Comparison of ENCODE assay signal across 27 mouse cellular contexts in the genomic region with DNA sequence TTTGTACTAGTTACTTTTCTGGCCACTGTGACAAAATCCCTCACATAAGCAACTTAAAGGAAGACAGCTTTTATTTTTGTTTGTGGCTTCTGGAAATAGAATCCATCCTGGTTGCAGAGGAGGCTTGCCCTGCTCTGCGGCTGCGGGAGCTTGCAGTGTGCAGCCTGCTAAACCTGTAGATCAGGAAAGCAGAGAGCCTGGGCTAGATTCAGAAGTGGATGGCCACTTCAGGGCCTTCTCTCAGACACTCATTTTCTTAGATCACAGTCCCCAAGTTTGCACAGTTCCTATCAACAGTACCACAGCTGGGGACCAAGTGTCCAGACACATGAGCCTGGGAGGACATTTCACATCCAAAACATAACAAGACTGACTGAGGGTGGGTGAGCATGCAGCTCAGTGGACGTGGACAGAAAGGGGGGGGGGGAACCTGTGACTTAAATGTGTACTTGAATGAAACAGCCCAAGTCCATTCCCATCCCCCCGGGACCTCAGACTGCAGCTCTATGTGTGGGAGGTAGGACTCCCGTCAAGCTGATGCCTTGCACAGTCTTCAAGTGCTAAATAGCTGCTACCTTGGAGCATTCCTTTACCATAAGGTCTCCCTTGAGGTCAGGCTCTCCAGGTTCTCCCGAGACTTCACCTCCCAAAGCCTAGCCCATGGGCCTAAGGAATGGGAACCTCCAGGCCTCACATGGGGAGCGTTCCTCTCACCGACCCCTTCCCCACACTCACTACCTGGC.
DNase-seq lines count a peak whose midpoint lies in the region; ATAC-seq lines count a peak whose summit lies in the region.
"Had no signal": no experiment of that assay in that cellular context is flagged by ENCODE, and none has a peak within 500 bp of the region (broad histone marks: within the 10 kb centered on the region; RNA-seq: fewer than 3 reads in every experiment).

No protein-coding gene starts in this region.

- ATAC-seq in kidney, embryonic 14.5 days (ENCODE audit: low FRiP score, low TSS enrichment): peak; percentile 49; the same call in 1 of the 2 replicates
- ATAC-seq in lung, embryonic 16.5 days (ENCODE audit: low read depth): peak; percentile 80
- no peak for ATAC-seq in embryonic facial prominence, embryonic 11.5 days (replicated peaks; ENCODE audit: insufficient number of reproducible peaks, low FRiP score, low TSS enrichment, low read depth)
- ATAC-seq: forebrain, embryonic 16.5 days had no signal

- no peak overlapping the region for H3K27ac ChIP-seq in kidney, embryonic 14.5 days (ENCODE audit: low read depth, low read length)
- peak overlapping the region; percentile 66 for H3K27ac ChIP-seq in lung, embryonic 16.5 days (ENCODE audit: low read length)
- peak overlapping the region; percentile 66; the same call in 1 of the 2 replicates for H3K27ac ChIP-seq in embryonic facial prominence, embryonic 10.5 days (replicated peaks)
- no peak overlapping the region for H3K27ac ChIP-seq in embryonic facial prominence, embryonic 11.5 days (replicated peaks; ENCODE audit: low read depth, low read length)
- H3K27ac ChIP-seq: embryonic facial prominence, embryonic 12.5 days; gastrocnemius, adult 2 months; heart, embryonic 13.5 days; hindbrain, embryonic 15.5 days; layer of hippocampus, adult 2 months; left cerebral cortex, adult 2 months; limb, embryonic 12.5 days; macrophage; neural tube, embryonic 15.5 days had no signal

- H3K4me3 ChIP-seq in kidney, embryonic 14.5 days (ENCODE audit: low read length): no peak overlapping the region
- H3K4me3 ChIP-seq in lung, embryonic 16.5 days (ENCODE audit: low read length): no peak overlapping the region
- H3K4me3 ChIP-seq in embryonic facial prominence, embryonic 10.5 days: no peak overlapping the region
- no peak overlapping the region for H3K4me3 ChIP-seq in embryonic facial prominence, embryonic 11.5 days (ENCODE audit: low read depth, low read length)
- H3K4me3 ChIP-seq: embryonic facial prominence, embryonic 12.5 days; gastrocnemius, adult 2 months; heart, embryonic 13.5 days; hindbrain, embryonic 15.5 days; layer of hippocampus, adult 2 months; left cerebral cortex, adult 2 months; limb, embryonic 12.5 days; neural tube, embryonic 15.5 days had no signal

- no peaks in the 10 kb centered on the region for H3K36me3 ChIP-seq in kidney, embryonic 14.5 days (ENCODE audit: control insufficient read depth, insufficient read depth, low read length)
- no peaks in the 10 kb centered on the region for H3K36me3 ChIP-seq in lung, embryonic 16.5 days (ENCODE audit: control insufficient read depth, insufficient read depth, low read length)
- no peaks in the 10 kb centered on the region for H3K36me3 ChIP-seq in embryonic facial prominence, embryonic 10.5 days (replicated peaks)
- H3K36me3 ChIP-seq in embryonic facial prominence, embryonic 11.5 days (replicated peaks; ENCODE audit: control insufficient read depth, insufficient read depth, low read depth, low read length): no peaks in the 10 kb centered on the region
- H3K36me3 ChIP-seq: embryonic facial prominence, embryonic 12.5 days; heart, embryonic 13.5 days; hindbrain, embryonic 15.5 days; limb, embryonic 12.5 days; neural tube, embryonic 15.5 days had no signal

- no peaks in the 10 kb centered on the region; the same call in 1 of the 2 replicates for H3K4me1 ChIP-seq in kidney, embryonic 14.5 days (ENCODE audit: control insufficient read depth, insufficient read depth, low read length)
- H3K4me1 ChIP-seq in lung, embryonic 16.5 days (replicated peaks; ENCODE audit: control insufficient read depth, insufficient read depth, low read length): peaks cover 12% of the 10 kb centered on the region
- H3K4me1 ChIP-seq in embryonic facial prominence, embryonic 10.5 days: peaks cover 53% of the 10 kb centered on the region
- H3K4me1 ChIP-seq in embryonic facial prominence, embryonic 11.5 days (ENCODE audit: control insufficient read depth, insufficient read depth, low read length): no peaks in the 10 kb centered on the region; the same call in 1 of the 2 replicates

- DNase-seq in kidney, postnatal 4 days: no peak
- DNase-seq in lung, postnatal 14 days: no peak
- DNase-seq in embryonic facial prominence, embryonic 10.5 days (ENCODE audit: low spot score): peak; percentile 58
- peak; percentile 8 for DNase-seq in embryonic facial prominence, embryonic 11.5 days (ENCODE audit: low spot score)
- DNase-seq: adrenal gland, postnatal 25 days; B cell, adult 2 months; cerebellum, adult 11-12 months; cerebellum, postnatal 10 days; gastrocnemius, adult 2 months; gastrocnemius, postnatal 36 days; heart, adult 18-20 months; heart, postnatal 10 days; kidney, adult 2 months; retina, postnatal 1 day; right cerebral cortex, postnatal 14 days had no signal

- WGBS in kidney, embryonic 14.5 days: 48% methylated on average over 8 of the region's 8 CpGs
- 56% methylated on average over 8 of the region's 8 CpGs for WGBS in lung, embryonic 16.5 days
- WGBS in embryonic facial prominence, embryonic 10.5 days: 58% methylated on average over 8 of the region's 8 CpGs
- 57% methylated on average over 8 of the region's 8 CpGs for WGBS in embryonic facial prominence, embryonic 11.5 days

- no peak overlapping the region for H3K4me2 ChIP-seq in kidney, embryonic 14.5 days (replicated peaks; ENCODE audit: low read depth, low read length)
- no peak overlapping the region for H3K4me2 ChIP-seq in lung, embryonic 16.5 days (ENCODE audit: low read depth, low read length)
- H3K4me2 ChIP-seq in embryonic facial prominence, embryonic 11.5 days (ENCODE audit: low read depth, low read length): no peak overlapping the region
- H3K4me2 ChIP-seq: embryonic facial prominence, embryonic 12.5 days; heart, embryonic 13.5 days; hindbrain, embryonic 15.5 days; limb, embryonic 12.5 days; liver, embryonic 11.5 days; neural tube, embryonic 15.5 days had no signal

- H3K9me3 ChIP-seq in kidney, embryonic 14.5 days (ENCODE audit: control insufficient read depth, low read length): no peaks in the 10 kb centered on the region
- no peaks in the 10 kb centered on the region for H3K9me3 ChIP-seq in lung, embryonic 16.5 days (ENCODE audit: control insufficient read depth, low read length)
- H3K9me3 ChIP-seq in embryonic facial prominence, embryonic 10.5 days: no peaks in the 10 kb centered on the region
- no peaks in the 10 kb centered on the region for H3K9me3 ChIP-seq in embryonic facial prominence, embryonic 11.5 days (replicated peaks; ENCODE audit: control insufficient read depth, low read length)
- H3K9me3 ChIP-seq: embryonic facial prominence, embryonic 12.5 days; heart, embryonic 13.5 days; hindbrain, embryonic 15.5 days; limb, embryonic 12.5 days; neural tube, embryonic 15.5 days had no signal

- no peaks in the 10 kb centered on the region for H3K27me3 ChIP-seq in kidney, embryonic 14.5 days (ENCODE audit: control insufficient read depth, insufficient read depth, low read length)
- H3K27me3 ChIP-seq in lung, embryonic 16.5 days (ENCODE audit: control insufficient read depth, insufficient read depth, low read depth, low read length): no peaks in the 10 kb centered on the region
- H3K27me3 ChIP-seq in embryonic facial prominence, embryonic 10.5 days (replicated peaks; ENCODE audit: low read depth, poor library complexity, severe bottlenecking): peaks cover 11% of the 10 kb centered on the region; the same call in 1 of the 2 replicates
- H3K27me3 ChIP-seq in embryonic facial prominence, embryonic 11.5 days (ENCODE audit: control insufficient read depth, insufficient read depth, low read length): no peaks in the 10 kb centered on the region
- H3K27me3 ChIP-seq: embryonic facial prominence, embryonic 12.5 days; hindbrain, embryonic 15.5 days; neural tube, embryonic 15.5 days had no signal

- H3K9ac ChIP-seq in kidney, embryonic 14.5 days (ENCODE audit: low read depth, low read length): no peak overlapping the region
- H3K9ac ChIP-seq in lung, embryonic 16.5 days (ENCODE audit: low read length): no peak overlapping the region
- H3K9ac ChIP-seq in embryonic facial prominence, embryonic 11.5 days (replicated peaks; ENCODE audit: low read length): no peak overlapping the region
- H3K9ac ChIP-seq: embryonic facial prominence, embryonic 12.5 days; heart, embryonic 13.5 days; hindbrain, embryonic 15.5 days; limb, embryonic 12.5 days; neural tube, embryonic 15.5 days had no signal

Comparison
In these comparisons a context has a peak if more than half of its experiments do, and no peak if none do; other contexts are left out.
1. H3K27ac ChIP-seq: peak in lung, embryonic 16.5 days (single experiment) and embryonic facial prominence, embryonic 10.5 days (single experiment); none in kidney, embryonic 14.5 days (single experiment) and embryonic facial prominence, embryonic 11.5 days (single experiment).
2. DNase-seq: peak in embryonic facial prominence, embryonic 10.5 days (single experiment) and embryonic facial prominence, embryonic 11.5 days (single experiment); none in kidney, postnatal 4 days (0 of 2) and lung, postnatal 14 days (single experiment).